Mouse (Mus musculus) olfactory bulb, adult 2 months (tissue): ENCODE measurements around the gene Dgcr2. TPM values are rescaled to one million over a fixed set of nuclear protein-coding genes. Genes with fewer than 3 reads are reported as not detected.
A peak's percentile ranks its signal among the peaks of the same experiment; 100 is the strongest.

Source experiments
- H3K27ac ChIP-seq: fragments of 200-500 bp; 2 replicates; pipeline ENCODE4 v1.5.1; 2012; ENCODE audit warnings: low read depth, low read length; ENCODE audit not compliant: insufficient read depth
- H3K4me1 ChIP-seq: fragments of 200-500 bp; 2 replicates; pipeline ENCODE4 v1.6.1; 2012; ENCODE audit warnings: low read length; ENCODE audit not compliant: control insufficient read depth, insufficient read depth
- H3K4me3 ChIP-seq: fragments of 200-500 bp; 2 replicates; pipeline ENCODE4 v1.5.1; 2012; ENCODE audit warnings: mild to moderate bottlenecking, low read depth, low read length, moderate library complexity; ENCODE audit not compliant: insufficient read depth
- CTCF ChIP-seq: fragments of 200-500 bp; IDR thresholded peaks from 2 replicates; pipeline ENCODE4 v1.5.1; 2012; ENCODE audit warnings: low read depth, mild to moderate bottlenecking, low read length, moderate library complexity; ENCODE audit not compliant: insufficient read depth
- POLR2A ChIP-seq: fragments of 200-500 bp; IDR thresholded peaks from 2 replicates; pipeline ENCODE4 v1.6.1; 2012; ENCODE audit warnings: mild to moderate bottlenecking, low read depth, low read length, moderate library complexity; ENCODE audit not compliant: insufficient read depth
- WGBS: fragments of 180-500 bp; shearing (Covaris S2); methylation state at CpG from one replicate; pipeline ENCODE4 v1.1.7; 2018; 5-methylcytosine and 5-hydroxymethylcytosine counted together
- polyA plus RNA-seq: library from polyadenylated mRNA; stranded (reverse); fragments of >200 nt; gene quantifications from 2 replicates; pipeline ENCODE4 v1.2.4, GENCODE M21; 2012; ENCODE audit warnings: low replicate concordance; ENCODE audit not compliant: missing spikeins, insufficient read depth, insufficient read length

The Dgcr2 gene
- polyA plus RNA-seq, 1 experiment = not detected

GRCm38 (mm10) chr16:17933594-17934444 lies 35.5 kb upstream of the Dgcr2 start:
- TF ChIP-seq CTCF (no peak), POLR2A (no peak)
- Histone ChIP-seq H3K4me3 (no peak overlapping the region), H3K4me1 (peaks cover under 1% of the 10 kb centered on the region), H3K27ac (no peak overlapping the region)
- WGBS = 73% methylated on average over 9 of the region's 9 CpGs

GRCm38 (mm10) chr16:17931906-17932460 lies 33.6 kb upstream of the Dgcr2 start:
- 62% methylated on average over 5 of the region's 5 CpGs for WGBS
- peaks cover 11% of the 10 kb centered on the region for H3K4me1 ChIP-seq
- no peak for TF ChIP-seq POLR2A

DNA sequence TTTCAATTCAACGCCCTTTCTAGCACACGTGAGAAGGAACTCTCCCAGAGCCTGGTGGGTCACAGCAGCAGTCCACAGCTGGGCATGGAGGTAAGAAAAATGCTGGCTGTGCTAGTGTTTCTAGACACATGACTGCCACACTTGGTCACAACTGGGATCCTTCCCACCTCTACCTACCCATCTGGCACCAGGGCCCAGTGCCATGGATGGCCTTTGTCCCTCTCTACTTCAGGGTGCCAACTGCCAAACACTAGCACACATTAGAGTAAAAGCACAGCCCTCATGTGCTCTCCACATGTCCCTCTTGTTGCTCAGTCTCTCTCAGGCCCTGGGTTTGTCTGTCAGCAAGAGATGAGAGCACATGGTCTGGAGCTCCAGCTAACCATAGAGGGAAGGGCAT lies 31.3 kb upstream of the Dgcr2 start:
- Histone ChIP-seq H3K27ac (no peak overlapping the region), H3K4me3 (no peak overlapping the region), H3K4me1 (peaks cover 14% of the 10 kb centered on the region)
- TF ChIP-seq CTCF (no peak), POLR2A (no peak)
- WGBS = 53% methylated on average over 2 of the region's 2 CpGs

More at GRCm38 (mm10) chr16:17931906-17932460, 33.6 kb upstream of the Dgcr2 start:
- no peak overlapping the region for H3K4me3 ChIP-seq
- H3K27ac ChIP-seq = no peak overlapping the region

DNA sequence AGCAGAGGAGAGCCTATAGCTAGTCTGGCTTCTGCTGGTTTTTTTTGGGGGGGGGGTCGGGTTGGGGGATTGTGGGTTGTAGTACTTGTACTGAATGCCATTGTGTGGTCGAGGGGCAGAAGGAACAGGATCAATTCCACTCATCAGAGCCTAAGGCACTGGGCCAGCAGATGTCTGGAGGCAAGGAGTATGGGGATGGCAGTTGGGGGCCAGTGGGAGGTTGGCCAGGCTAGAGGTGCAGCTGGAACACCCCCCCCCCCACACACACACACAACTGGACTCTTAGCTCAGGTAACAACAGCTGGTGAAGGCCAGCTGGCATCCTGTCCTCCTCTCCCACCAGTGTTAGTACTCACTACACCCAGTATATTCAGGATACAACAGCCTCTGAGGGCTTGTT lies 30.8 kb upstream of the Dgcr2 start:
- Histone ChIP-seq H3K4me1 (peaks cover 14% of the 10 kb centered on the region), H3K27ac (no peak overlapping the region), H3K4me3 (no peak overlapping the region)
- TF ChIP-seq POLR2A (no peak), CTCF (no peak)
- 9% methylated on average over 2 of the region's 2 CpGs for WGBS

DNA sequence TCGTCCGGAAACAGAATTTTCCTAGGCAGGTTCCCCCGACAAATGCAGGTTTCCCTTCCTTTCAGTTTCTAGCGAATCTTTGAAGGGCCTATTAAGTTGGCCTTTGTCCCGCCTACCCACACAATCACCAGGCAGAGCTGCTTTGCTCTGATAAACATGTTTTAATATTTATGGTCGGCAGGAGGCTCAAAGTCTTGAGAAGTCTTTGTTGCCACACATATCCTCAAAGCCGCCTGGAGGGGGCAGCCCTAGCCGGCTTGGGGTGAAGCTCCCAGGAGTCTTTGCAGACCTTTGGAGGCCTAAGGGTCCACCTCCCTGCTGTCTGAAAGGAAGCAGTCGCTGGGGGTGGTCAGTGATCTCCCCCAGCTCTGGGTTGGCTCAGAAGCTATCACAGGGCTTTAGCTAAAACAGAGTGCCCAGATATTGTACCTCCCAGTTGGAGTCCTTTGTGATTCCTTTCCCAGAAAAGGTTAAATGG lies 30.3 kb upstream of the Dgcr2 start:
- Histone ChIP-seq H3K27ac (peak overlapping the region; percentile 38), H3K4me1 (peaks cover 14% of the 10 kb centered on the region), H3K4me3 (peak overlapping the region; percentile 77)
- TF ChIP-seq POLR2A = no peak
- peak; percentile 72 for TF ChIP-seq CTCF
- WGBS = under 1% methylated on average over 9 of the region's 9 CpGs

GRCm38 (mm10) chr16:17928087-17928580 lies 29.8 kb upstream of the Dgcr2 start, which contains the start of gene Slc25a1:
Gene Slc25a1 (minus strand): TSS chr16:17928219.
- no peak for TF ChIP-seq CTCF
- peak; percentile 37; the same call in 1 of the 2 replicates for TF ChIP-seq POLR2A
- H3K27ac ChIP-seq = peak within 1 kb of the TSS; percentile 38
- peaks cover 14% of the 10 kb centered on the region for H3K4me1 ChIP-seq
- WGBS = under 1% methylated on average over 47 of the region's 47 CpGs
- peak within 1 kb of the TSS; percentile 77 for H3K4me3 ChIP-seq

DNA sequence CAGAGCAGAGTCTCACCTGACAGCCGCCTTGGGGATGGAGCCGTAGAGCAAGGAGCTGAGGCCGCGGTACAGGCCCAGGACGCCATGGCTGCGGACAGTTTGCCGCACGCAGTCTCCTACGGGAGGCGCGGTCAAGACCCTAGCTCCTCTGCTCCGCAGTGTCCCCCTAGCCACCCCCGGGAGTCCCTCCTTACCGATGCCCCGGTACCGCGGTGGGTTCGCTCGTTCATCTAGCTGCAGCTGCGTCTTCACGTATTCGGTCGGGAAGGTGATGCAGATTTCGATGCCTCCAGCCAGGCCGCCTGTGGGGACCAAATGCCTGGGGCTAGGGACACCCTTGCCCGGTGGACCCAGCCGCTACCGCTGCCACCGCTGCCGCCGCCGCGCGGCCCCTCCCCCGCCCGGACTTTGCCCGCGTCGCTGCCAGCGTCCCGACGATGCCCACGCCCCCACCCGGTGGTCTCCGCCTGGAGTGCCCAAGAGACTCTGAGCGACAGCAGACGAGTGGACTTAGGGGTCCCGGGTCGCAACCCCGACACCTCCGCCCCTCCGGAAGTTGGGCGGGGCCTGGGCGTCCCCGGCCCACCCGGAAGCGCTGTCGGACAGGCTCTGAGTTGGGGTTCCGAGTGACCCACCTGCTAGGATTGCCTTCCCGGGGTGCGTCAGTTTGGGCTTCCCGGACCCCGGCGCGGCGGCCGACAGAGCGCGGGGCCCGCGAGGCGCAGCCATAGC lies 29.2 kb upstream of the Dgcr2 start:
- TF ChIP-seq POLR2A = no peak; the same call in 1 of the 2 replicates
- TF ChIP-seq CTCF = no peak
- Histone ChIP-seq H3K27ac (peak overlapping the region; percentile 38), H3K4me1 (peaks cover 14% of the 10 kb centered on the region), H3K4me3 (peak overlapping the region; percentile 77)
- WGBS = 1% methylated on average over 72 of the region's 72 CpGs

DNA sequence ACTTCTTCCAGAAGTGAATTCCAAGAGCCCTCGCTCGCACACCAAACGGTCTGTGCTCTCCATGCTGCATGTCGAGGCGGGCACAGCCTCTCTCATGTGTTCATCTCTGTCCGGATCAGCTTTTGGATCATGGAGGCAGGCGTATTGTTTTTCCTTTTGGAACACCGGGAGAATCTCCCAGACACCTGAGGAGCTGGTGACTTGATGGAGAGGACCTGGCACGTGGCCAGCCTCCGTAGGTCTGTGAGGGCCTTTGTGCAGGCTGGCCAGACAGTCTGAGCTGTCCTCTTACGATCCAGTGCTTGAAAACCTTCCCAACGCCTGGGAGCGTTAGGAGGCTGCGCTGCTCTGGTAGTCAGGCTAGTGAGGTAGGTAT lies 23.8 kb upstream of the Dgcr2 start:
- Histone ChIP-seq H3K4me3 (peak overlapping the region; percentile 67), H3K4me1 (peaks cover 9% of the 10 kb centered on the region; the same call in 1 of the 2 replicates), H3K27ac (peak overlapping the region; percentile 40)
- under 1% methylated on average over 14 of the region's 14 CpGs for WGBS
- TF ChIP-seq CTCF = no peak
- no peak for TF ChIP-seq POLR2A

DNA sequence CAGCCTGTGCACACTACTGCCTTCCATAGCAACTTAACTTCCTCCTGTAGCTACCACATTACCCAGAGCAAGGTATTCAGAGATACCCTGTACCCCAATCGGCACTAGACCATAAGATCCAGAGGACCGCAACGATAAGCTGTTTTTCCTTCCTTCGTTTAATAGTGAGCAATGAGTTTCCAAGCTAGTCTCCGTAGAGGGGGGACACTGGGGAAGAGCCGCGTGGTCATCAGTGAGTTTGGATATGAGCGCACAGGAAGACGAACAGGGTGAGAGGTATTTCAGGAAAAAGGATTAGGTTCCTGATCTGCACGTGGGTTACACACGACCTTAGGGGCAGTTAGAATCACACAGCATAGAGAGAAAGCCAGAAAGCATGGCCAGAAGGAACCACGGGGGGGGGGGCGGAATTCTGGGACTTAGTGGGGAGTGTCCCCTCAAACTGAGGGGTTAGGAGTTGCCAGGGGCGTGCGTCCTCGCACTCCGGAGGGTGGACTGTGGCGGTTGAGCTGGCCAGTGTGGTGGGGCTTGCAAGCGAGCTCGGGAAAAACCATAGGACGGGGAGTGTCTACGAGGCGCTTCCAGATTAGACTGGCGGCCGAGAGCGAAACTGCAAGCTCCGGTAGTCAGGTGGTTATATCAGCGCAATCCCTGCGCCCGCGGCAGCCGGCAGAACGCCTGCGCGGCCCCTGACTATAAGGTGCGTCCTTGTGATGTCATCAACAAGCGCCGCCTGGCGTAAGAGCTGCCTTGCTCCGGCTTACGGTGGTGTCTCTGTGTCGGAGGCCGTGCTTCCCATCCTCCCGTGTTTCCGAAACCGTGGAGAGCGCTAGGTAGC lies 23.2 kb upstream of the Dgcr2 start:
- Histone ChIP-seq H3K4me1 (0 out of 2 replicates have a peak, but pooled peaks cover 5% of the 10 kb centered on the region), H3K4me3 (peak overlapping the region; percentile 67), H3K27ac (peak overlapping the region; percentile 86)
- under 1% methylated on average over 46 of the region's 47 CpGs for WGBS
- TF ChIP-seq CTCF (peak; percentile 92), POLR2A (peak; percentile 80; the same call in 1 of the 2 replicates)
